ENCODE assay signal across 8 mouse cellular contexts in the genomic region with DNA sequence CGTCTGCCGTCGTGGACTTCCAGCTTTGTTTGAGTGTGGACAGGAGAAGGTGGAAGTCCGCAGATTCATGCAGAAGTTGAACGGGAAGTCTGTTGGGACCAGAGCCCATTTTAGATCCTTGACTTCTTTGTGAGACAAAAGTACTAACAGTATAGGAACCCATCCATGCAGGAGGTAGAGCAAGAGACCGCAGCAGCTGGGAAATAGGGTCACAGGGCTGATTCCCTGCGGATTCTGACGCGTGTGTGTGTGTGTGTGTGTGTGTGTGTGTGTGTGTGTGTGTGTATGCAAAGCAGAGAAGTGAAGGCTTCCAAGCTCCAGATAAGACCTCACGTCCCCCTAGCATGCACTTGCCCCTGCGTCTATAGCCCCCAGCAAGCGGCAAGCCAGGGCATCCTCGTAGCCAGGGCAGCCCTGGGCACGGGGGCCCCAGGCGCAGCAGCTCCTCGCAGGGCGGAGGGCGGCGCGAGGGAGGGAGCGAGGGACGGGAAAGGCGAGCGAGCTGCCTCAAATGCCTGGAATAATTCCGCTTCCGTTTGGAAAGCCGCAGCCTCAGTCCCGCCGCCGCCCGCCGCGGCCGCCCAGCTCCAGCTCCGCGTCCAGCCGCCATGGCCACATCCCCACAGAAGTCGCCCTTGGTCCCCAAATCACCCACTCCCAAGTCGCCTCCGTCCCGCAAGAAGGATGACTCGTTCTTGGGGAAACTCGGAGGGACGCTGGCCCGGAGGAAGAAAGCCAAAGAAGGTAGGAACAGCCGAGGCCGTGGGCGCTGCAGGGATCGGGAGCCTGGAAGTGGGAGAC. TPM values are rescaled to one million over a fixed set of nuclear protein-coding genes. Genes with fewer than 3 reads are reported as not detected.
DNase-seq lines count a peak whose midpoint lies in the region; ATAC-seq lines count a peak whose summit lies in the region.

A gene (plus strand): TSS at position 149 of the 801 bp plus-strand sequence.

- WGBS in lung, embryonic 15.5 days = under 1% methylated on average over 48 of the region's 49 CpGs

- peak within 1 kb of the TSS; percentile 97 for H3K9ac ChIP-seq in lung, embryonic 15.5 days

- peak within 1 kb of the TSS; percentile 98 for H3K27ac ChIP-seq in lung, embryonic 15.5 days

- H3K36me3 ChIP-seq in lung, embryonic 15.5 days = no peaks in the 10 kb centered on the region

- H3K4me2 ChIP-seq in lung, embryonic 15.5 days = peak within 1 kb of the TSS; percentile 86

- ATAC-seq in lung, embryonic 15.5 days (ENCODE audit: borderline replicate concordance, extremely low read depth, low FRiP score, low TSS enrichment) = peak; percentile 85

- H3K9me3 ChIP-seq in lung, embryonic 15.5 days = no peaks in the 10 kb centered on the region

- peaks cover 23% of the 10 kb centered on the region for H3K4me1 ChIP-seq in lung, embryonic 15.5 days

- intact Hi-C loops in heart, postnatal 36 days (cut with DNase I) = loop anchor here (5.0 kb wide), 1 partner anchor 40 kb away; no protein-coding TSS in a partner anchor

- H3K4me3 ChIP-seq in lung, embryonic 15.5 days = peak within 1 kb of the TSS; percentile 62

- no peaks in the 10 kb centered on the region for H3K27me3 ChIP-seq in lung, embryonic 15.5 days

- DNase-seq in NIH3T3 (ENCODE audit: low read depth) = peak; percentile 88
- peak; percentile 69 for DNase-seq in cerebellum, adult 8-10 months
- peak; percentile 15 to 54 for DNase-seq in frontal cortex, adult 2 months (ENCODE audit: extremely low spot score in 1 of 2, low spot score in 1 of 2)
- DNase-seq in heart, postnatal 36 days = peak; percentile 80 to 87
- peak; percentile 58 to 68 for DNase-seq in layer of hippocampus, postnatal 10 days (ENCODE audit: low spot score in 2 of 2)
- peak; percentile 35 to 47 for DNase-seq in right cerebral cortex, adult 2 months (ENCODE audit: low spot score in 2 of 2)
- no peak for DNase-seq in thymus, postnatal 4 days

RNA-seq across cellular contexts. Expression of the gene that starts here (rescaled TPM):
- polyA plus RNA-seq in frontal cortex, adult 2 months (2012; rRNA removed) = 40.7 and 43.7 TPM in 2 replicates
- total RNA-seq in heart, postnatal 36 days (2021) = 10 to 100 TPM; 55.3 to 56.4 TPM
- 10 to 100 TPM; 50.9 to 56.0 TPM for total RNA-seq in layer of hippocampus, postnatal 10 days (2021)
- 109 TPM in 2 replicates for polyA plus RNA-seq in lung, embryonic 15.5 days (2015; fragmentation: Nextera tagmentation; extraction: Ambion mirVana)
